Mouse (Mus musculus) erythroid progenitor cell, adult 5-6 weeks (primary cell): ENCODE data around the gene Rptn. TPM values are rescaled to one million over a fixed set of nuclear protein-coding genes. Genes with fewer than 3 reads are reported as not detected.
"Not testable (repeated sequence)": the region's sequence is repeated elsewhere in the genome, so short reads cannot be mapped to it uniquely, and the experiment has no call there.

Experiments used
- ATAC-seq: replicated peaks from 2 replicates; pipeline ENCODE4 v1.8.0; 2016; ENCODE audit warnings: moderate number of reproducible peaks, mild to moderate bottlenecking, moderate TSS enrichment, inconsistent platforms; ENCODE audit not compliant: poor library complexity, low FRiP score, severe bottlenecking
- total RNA-seq, 2 experiments: library from RNA; stranded (forward) in 1 of 2; stranded (reverse) in 1 of 2; fragments of 150-400 nt in 1 of 2; fragments of 186-747, 209-891 nt in 1 of 2; gene quantifications; 2 replicates each; pipeline versions ENCODE4 v1.2.3 to v1.2.4; 2015 to 2017; ENCODE audit warnings: low replicate concordance in 2 of 2

The Rptn gene
- total RNA-seq (2015; ENCODE audit: low replicate concordance) (not detected in 2 replicates), total RNA-seq (2017; ENCODE audit: low replicate concordance) (not detected in 2 replicates)

DNA sequence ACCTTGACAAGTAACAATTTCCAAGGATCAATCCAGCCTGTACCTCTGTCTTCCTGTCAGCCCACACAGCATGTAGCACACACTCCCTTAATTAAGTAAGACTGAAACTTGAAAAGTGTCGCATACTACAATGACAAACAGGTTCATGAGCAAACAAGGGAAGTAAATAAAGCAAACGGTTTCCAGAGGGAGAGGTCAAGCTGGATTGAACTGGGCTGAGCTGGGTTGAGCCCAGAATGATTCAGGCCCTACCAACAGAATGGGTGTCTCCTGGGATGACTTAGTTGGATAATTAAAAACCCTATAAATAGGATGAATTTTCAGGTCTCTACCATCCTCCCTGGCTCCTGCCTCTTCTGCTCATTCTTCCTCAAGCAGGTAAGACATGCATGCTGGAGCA, at the start of gene Rptn:
Rptn (plus strand) TSS at position 334 of the 400 bp plus-strand sequence.
- no peak for ATAC-seq

DNA sequence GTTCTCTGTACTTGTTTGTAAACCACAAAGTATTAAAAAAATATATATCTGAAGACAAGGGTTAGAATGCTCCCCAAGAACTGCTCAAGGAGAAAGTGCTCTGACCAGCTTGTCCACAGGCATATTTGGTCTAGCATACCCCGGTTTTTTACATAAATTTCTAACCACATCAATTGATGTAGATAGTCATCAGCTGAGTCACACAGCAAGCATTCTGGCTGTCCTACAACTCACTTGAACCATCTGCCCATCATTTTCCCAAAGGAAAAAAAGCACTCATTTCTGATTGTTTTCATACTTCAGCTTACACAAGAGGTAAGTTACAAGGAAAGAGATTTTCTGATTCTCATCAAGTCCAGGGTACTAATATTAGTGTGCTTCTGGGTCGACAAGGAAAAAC, 46.6 kb upstream of the Rptn start:
- no peak for ATAC-seq

DNA sequence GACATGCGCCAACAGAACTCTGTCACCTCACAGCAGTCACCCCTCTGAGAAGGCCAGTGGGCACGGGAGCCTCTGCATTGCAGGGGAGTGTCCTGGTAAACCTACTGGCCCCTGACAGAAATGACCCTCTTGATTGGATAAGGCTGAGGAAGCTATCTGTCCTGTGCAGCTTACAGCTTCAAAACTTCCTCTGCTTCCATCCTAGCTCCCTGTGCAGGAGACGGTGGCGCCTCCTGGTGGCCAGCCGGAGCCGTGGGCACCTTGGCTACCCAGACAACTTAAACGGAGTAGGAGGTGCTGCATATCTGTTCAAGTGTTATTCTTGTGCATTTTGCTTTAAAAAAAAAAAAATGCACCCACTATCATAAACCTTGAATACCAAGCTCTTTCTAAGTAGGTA, 33.5 kb upstream of the Rptn start:
- ATAC-seq = no peak

DNA sequence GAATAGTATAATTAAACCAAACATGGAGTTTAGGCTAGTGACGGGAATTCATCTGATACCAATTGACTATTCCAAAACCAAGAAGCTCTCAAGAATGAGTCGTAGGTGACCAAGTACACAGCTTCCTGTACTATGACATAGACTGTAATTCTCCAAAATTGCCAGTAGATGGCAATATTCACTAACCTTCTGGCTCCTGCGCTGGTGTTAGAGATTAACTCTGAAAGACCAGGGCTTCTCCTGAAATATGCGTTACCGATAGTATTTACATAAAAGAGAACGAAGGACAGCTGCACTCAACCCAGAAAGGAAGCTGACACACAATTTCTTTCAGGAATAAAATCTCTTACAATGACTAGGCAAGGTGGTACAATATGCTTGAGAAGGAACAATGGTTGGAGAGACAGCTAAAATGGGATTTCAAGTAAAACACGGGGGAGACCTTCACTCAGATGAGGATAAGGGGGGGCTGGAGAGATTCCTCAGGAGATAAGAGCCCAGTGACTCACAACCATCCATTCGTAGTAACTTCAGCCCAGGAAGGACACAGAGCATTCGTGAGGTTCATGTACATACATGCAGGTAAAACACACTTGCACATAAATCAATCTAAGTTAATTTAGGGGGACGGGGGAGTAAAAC, 31.4 kb upstream of the Rptn start:
- ATAC-seq = no peak

DNA sequence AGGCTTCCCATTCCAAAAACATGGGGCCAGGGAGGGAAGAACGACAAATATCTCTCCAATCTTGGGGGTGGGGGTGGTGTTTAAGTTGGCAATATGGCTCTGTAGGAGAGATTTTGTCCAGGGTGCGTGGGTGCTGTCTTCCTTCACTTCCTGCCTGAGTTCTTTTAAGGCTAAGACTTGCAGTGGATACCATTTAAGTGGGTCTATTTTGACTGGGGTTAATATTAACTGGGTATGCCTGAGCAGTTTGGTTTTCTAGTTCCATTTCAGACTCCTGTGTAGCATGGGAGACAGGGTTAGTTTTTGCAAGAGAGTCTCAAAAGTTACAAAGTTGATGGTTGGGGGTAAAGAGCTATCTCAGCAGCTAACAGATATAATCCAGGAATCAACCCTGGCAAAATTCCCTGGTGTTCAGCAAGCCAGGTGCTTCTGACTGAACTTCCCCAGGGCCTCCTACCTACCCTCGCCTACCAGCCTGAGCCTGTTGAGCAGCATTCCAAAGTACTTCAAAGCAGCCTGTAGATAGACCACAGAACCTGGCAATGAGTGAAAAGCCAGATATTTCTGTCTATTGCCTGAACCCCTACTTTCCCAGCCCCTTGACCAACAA, 26.4 kb upstream of the Rptn start:
- no peak for ATAC-seq

DNA sequence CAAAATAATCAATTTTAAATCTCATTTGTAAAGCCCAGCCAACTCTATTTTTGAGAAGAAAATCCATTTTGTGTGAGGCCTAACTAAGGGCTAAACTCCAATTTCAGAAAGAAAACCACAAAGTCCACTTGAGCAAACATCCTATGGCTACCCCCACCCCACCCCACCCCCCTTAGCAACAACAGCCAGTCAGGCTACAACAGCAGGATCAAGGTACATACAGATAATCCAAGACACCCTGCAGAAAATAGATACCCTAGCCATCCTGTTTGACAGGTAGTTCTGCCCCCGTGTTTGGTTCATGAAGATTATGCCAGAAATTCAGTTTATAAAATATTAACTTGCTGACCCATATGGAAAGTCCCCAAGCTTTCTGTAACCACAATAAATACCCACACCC, 25.3 kb upstream of the Rptn start:
- no peak for ATAC-seq

DNA sequence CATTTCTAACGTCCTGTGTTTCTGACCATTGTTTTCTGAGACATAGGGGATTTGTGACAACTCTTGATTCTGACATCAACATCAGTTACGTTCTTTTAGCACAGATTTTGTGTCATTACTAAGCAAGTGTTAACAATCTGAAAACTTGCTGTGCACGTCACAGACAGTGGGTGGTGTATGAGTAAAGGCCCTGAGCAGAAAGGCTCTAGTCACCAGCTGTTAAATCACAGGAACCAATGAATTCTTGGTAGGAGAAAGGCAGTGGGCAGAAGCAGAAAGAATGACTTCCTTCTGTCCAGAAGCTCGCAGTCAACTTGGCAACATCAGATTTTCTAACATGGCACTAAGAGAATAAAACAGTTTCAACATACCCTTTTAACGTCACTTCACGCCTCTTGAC, 20.1 kb upstream of the Rptn start:
- ATAC-seq = no peak

DNA sequence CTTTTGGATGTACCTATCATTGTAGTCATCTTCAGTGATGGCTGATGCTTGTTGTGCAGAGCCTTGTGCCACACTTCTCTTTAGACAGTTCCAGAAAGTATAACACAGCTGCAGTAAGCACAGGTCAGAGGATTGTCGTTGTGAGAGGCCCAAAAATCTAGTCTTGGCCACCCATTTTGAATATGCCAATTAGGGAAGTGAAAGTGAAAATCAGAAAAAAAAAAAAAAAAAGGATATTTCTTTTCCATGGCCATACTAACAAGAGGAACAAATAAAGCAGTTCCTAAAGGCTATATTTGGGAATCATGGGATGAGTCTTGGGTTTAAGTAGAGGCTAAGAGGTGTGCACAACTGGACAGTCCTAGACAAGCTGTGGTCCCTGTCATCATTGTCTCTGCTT, 18.3 kb upstream of the Rptn start:
- ATAC-seq = no peak

DNA sequence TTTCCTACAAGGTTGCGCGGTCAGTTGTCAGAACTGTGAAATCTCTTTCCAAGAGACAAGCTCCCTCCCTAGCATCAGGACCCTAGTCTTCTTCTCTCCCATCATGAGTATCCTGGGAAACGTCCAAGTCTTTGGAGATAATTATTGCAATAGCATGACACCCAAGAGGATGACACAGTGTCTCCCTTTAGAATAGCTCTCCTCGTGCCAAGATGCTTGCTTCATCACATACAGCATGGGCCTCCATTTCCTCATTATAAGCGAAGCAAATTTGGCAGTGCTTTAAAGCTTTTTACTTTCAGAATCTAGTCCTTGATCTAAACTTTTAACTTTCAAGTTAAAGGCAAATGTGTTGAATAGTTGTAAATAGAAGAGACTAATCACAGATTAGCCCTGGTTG, 17.9 kb upstream of the Rptn start:
- no peak for ATAC-seq

DNA sequence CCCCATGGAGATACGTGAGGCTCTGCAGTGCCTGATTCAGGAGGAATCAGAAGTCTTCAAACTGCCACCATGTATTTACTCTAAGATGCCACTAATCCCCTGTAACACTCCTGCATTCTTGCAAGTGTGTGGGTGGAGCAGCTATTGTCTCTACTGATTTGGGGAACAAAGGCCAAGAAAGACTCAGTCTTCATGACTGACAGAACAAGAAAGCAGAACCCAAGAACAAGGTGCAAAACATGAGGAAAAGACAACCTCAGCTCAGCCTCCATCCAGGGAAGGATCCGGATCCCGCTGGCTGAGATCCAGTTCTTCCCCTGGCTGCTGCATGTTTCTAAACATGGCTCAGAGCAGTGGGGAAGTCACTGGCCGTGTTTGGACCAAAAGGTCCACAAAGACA, 15.4 kb upstream of the Rptn start:
- no peak for ATAC-seq

DNA sequence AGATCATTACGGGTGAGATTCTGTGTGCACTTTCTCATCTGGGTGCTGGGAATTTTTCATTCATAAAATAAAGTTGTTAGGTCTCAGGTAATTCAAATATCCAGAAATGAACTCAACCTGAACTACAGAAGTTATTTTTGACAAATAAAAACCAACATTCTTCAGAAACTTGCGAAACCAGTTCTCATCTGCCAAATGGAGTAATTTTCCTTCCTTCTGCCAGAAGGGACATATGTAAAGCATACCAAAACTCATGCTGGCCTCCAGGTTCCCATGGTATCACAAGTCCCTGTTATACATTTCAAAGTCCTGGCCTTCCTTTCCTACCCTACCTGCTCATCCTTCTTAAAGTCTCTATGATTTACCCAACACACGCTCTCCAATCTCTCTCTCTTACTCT, 10.4 kb downstream of the Rptn start:
- no peak for ATAC-seq

DNA sequence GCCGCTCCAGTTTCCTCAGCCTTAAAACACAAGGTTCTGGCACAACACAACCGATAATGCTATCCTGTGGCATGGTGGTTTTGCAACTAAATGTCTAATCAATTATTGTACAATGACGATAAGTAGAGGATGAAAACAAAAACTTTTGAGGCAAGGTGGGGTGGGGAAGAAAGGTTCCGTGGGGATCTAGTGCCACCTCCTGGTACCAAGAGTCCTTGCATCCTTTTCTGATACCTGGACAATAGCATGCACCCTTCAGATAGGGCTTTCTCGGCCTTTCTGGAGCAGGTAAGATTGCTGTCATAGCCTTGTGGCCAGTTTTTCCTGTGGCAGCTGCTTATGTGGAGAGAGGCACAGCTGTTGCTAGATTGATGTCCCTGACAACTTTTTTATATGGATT, 13.5 kb downstream of the Rptn start:
- ATAC-seq = no peak

DNA sequence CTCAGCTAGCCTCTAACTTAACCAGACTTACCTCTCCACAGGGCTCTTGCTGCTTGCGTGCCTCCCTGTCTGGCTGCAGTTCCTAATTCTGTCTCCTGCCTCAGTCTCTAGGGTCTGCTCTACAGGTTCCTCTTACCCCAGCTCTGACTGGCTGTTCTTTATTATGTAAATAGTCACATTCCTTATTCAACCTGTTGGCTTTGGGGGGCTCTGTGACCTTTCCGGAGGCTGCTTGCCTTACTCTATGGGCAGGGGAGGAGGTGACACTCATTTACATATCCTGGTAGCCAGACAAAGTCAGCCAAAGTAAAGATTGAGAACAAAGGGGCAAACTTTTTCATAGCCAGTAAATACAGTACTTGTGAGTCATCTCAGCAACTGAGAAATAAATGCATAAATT, 18.4 kb downstream of the Rptn start:
- no peak for ATAC-seq

DNA sequence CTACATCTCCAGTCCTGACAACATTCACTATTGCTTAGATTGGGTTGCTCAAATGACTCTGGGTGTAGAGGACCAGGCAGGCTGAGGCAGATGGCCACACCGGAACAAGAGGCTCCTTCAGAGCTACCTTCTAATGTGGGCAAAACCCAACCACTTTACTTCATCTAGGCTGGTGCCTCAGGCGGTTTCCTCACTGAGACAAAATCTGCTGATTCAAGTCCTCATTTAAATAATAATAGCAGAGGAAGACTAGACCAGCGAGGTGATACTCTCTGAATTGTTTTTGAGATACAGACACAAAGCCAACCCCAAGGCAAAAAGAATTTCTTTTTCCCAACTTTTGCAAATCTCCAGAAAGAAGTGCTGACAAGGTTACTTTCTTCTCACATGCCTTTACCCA, 38.2 kb downstream of the Rptn start:
- ATAC-seq = no peak

DNA sequence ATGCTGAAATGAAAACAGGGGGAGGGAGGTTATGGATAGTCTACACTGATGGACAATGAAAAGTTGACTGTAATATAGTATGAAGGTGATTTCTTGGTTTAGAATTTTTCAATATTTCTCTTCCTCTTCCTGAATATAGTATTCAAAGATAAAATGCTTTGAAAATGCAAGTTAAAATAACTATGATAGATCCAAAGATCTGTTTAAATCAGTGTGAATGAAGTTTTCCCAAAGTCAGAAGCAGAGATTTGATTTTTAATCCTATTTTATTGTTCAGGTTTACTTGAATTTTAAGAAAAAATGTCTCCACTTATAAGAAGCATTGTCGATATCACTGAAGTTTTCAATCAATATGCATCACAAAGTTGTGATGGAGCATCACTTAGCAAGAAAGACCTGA, 48.5 kb downstream of the Rptn start, which contains the start of gene Tchh:
Tchh (plus strand) TSS at position 301 of the 400 bp plus-strand sequence.
- ATAC-seq = no peak

DNA sequence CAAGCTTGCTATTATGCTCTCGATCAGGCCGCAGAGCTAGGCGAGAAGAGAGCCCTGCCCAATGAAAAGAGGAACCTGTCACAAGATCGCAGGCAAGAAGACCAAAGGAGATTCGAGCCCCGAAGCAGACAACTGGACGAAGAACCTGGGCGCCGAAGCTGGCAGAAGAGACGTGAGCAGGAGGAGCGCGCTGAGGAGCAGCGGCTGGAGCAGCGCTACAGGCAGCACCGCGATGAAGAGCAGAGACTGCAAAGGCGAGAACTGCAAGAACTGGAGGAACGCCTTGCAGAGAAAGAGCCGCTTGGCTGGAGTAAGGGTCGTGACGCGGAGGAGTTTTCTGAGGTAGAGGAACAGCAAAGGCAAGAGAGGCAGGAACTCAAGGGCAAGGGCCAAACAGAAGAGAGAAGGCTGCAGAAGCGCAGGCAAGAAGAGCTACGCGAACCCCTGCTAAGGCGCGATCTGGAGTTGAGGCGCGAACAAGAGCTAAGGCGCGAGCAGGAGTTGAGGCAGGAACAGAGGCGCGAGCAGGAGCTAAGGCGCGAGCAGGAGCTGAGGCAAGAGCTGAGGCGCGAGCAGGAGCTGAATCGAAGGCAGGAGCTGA, 50.1 kb downstream of the Rptn start:
- no peak for ATAC-seq

DNA sequence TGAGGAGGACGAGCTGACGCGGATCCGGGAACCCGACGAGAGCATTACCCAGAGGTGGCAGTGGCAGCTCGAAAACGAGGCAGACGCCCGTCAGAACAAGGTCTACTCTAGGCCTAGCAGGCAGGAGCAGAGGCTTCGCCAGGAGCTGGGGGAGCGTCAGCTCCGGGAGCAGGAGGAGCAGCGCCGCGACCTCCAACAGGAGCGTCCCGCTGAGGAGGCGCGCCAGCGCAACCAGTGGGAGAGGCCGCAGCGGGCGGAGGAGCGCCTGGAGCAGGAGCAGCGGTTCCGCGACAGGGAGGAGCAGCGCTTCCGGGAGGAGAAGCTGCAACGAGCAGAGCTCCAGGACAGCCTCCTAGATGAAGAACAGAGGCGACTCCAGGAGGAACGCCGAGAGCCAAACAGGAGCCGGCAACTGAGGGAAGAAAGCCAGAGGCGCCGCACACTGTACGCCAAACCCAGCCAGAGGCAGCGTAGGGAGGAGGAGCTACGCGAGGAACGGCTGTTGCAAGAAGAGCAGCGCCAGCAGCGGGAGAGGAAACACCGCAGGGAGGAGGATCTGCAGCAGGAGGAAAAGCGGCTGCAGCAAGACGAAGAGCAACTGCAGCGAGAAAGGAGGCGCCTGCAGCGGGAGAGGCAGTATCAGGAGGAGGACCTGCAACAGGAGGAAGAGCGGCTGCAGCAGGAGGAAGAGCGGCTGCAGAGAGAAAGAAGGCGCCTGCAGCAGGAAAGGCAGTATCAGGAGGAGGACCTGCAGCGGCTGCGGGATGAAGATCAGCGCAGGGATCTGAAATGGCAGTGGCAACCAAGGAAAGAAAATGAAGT, 51.1 kb downstream of the Rptn start:
- no peak for ATAC-seq

DNA sequence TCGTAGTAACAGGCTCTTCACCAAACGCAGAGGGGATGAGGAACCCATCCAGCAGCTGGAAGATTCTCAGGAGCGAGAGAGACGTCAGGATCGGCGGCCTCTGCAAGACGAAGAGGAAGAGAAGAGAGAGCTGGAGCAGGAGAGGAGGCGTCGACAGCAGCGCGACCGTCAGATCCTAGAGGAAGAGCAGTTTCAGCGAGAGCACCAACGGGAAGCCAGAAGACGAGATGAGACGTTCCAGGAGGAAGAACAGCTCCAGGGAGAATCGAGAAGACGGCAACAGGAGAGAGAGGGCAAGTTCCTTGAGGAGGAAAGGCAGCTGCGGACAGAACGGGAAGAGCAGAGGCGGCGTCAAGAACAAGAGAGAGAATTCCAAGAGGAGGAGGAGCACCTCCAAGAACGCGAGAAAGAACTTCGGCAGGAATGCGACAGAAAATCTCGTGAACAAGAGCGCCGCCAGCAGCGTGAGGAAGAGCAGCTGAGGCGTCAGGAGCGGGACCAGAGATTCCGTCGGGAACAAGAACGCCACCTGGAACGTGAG, 51.7 kb downstream of the Rptn start:
- no peak for ATAC-seq

DNA sequence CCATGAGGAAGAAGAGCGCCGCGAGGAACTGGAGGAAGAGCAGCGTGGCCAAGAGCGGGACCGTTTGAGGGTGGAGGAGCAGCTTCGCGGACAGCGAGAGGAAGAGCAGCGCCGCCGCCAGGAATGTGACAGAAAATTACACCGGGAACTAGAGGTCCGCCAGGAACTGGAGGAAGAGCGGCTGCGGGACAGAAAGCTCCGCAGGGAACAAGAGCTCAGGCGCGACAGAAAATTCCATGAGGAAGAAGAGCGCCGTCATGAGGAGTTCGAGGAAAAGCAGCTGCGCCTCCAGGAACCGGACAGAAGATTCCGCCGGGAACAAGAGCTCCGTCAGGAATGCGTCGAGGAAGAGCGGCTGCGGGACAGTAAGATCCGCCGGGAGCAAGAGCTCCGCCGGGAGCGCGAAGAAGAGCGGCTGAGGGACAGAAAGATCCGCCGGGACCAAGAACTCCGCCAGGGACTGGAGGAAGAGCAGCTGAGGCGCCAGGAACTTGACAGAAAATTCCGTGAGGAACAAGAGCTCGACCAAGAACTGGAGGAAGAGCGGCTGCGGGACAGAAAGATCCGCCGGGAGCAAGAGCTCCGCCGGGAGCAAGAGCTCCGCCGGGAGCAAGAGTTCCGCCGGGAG, 52.7 kb downstream of the Rptn start:
- ATAC-seq = no peak

DNA sequence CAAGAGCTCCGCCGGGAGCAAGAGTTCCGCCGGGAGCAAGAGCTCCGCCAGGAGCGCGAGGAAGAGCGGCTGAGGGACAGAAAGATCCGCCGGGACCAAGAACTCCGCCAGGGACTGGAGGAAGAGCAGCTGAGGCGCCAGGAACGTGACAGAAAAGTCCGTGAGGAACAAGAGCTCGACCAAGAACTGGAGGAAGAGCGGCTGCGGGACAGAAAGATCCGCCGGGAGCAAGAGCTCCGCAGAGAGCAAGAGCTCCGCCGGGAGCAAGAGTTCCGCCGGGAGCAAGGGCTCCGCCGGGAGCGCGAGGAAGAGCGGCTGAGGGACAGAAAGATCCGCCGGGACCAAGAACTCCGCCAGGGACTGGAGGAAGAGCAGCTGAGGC, 53.2 kb downstream of the Rptn start:
- not testable (repeated sequence) for ATAC-seq
